Mouse (Mus musculus): ENCODE results near the gene Faim.

- TF ChIP-seq CTCF (IDR thresholded peaks at IDR 0.05; ENCODE audit: low read depth, low read length) (no peak), TAL1 (conservative IDR thresholded peaks at IDR 0.05; ENCODE audit: low read depth, low read length) (no peak), GATA1 (IDR thresholded peaks at IDR 0.05; ENCODE audit: borderline replicate concordance, low read length) (no peak), POLR2AphosphoS5 (IDR thresholded peaks at IDR 0.05; ENCODE audit: insufficient replicate concordance, low read depth, low read length) (no peak), GATA2 (IDR thresholded peaks at IDR 0.05; ENCODE audit: borderline replicate concordance, low read depth, low read length) (no peak)
These were observed 12.6 kb upstream of the Faim start for GRCm38 (mm10) chr9:98973561-98973960.
